Mouse (Mus musculus) embryonic facial prominence, embryonic 13.5 days (tissue): ENCODE measurements around the gene Filip1l. TPM values are rescaled to one million over a fixed set of nuclear protein-coding genes. Genes with fewer than 3 reads are reported as not detected.

Source experiments
- ATAC-seq: fragments of 200-750 bp; cut with Nextera tagmentation; 2 replicates; pipeline ENCODE4 v1.8.0; 2017; ENCODE audit warnings: low read depth; ENCODE audit not compliant: insufficient number of reproducible peaks, insufficient read depth, low FRiP score, low TSS enrichment
- H3K27ac ChIP-seq: fragments of 300-500 bp; sonication (generic); 2 replicates; pipeline ENCODE4 v1.5.1; 2015; ENCODE audit warnings: moderate library complexity, mild to moderate bottlenecking, inconsistent platforms
- H3K27me3 ChIP-seq: fragments of 300-500 bp; sonication (generic); 2 replicates; pipeline ENCODE4 v1.6.1; 2015; ENCODE audit warnings: mild to moderate bottlenecking, inconsistent platforms
- H3K36me3 ChIP-seq: fragments of 300-500 bp; sonication (generic); 2 replicates; pipeline ENCODE4 v1.6.1; 2015; ENCODE audit warnings: mild to moderate bottlenecking, inconsistent platforms
- H3K4me1 ChIP-seq: fragments of 300-500 bp; sonication (generic); 2 replicates; pipeline ENCODE4 v1.6.1; 2015; ENCODE audit warnings: inconsistent platforms
- H3K4me2 ChIP-seq: fragments of 300-500 bp; sonication (generic); 2 replicates; pipeline ENCODE4 v1.6.1; 2015; ENCODE audit warnings: moderate library complexity, mild to moderate bottlenecking, inconsistent platforms
- H3K4me3 ChIP-seq: fragments of 300-500 bp; sonication (generic); 2 replicates; pipeline ENCODE4 v1.5.1; 2015; ENCODE audit warnings: mild to moderate bottlenecking, inconsistent platforms
- H3K9ac ChIP-seq: fragments of 300-500 bp; sonication (generic); 2 replicates; pipeline ENCODE4 v1.6.1; 2015; ENCODE audit warnings: mild to moderate bottlenecking, inconsistent platforms
- H3K9me3 ChIP-seq: fragments of 300-500 bp; sonication (generic); 2 replicates; pipeline ENCODE4 v1.6.1; 2016; ENCODE audit warnings: inconsistent platforms
- WGBS: fragments of 180-500 bp; shearing (Covaris S2); methylation state at CpG from one replicate; pipeline ENCODE4 v1.1.7; 2015; ENCODE audit warnings: mixed read lengths; 5-methylcytosine and 5-hydroxymethylcytosine counted together
- polyA plus RNA-seq: library from polyadenylated mRNA; unstranded; fragments of >200 nt; fragmentation: Nextera tagmentation; extraction: Ambion mirVana; gene quantifications from 2 replicates; pipeline ENCODE4 v1.2.1, GENCODE M21; 2015

The Filip1l gene
- polyA plus RNA-seq, 1 experiment from 2014 or later = 24.0 TPM

DNA sequence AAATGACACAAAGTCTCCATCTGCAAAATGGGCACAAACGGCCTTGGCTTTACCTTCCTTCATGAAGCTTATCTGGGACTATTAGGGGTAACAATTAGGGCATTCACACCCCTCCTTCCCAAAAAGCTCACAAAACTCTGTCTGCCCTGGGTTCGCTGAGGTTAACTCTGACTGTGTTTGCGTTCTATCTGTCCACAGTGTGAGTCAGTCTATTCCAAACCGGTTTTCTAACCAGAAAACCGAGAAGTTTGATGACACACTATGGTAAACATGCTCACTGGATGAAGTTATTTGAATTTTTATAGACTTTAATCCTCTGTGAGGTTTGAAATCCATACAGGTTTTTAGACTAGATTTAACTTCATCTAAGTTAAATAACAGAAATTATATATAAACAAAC, 172.2 kb downstream of the Filip1l start:
- ATAC-seq = no peak
- Histone ChIP-seq H3K4me3 (no peak overlapping the region), H3K27ac (no peak overlapping the region), H3K27me3 (no peaks in the 10 kb centered on the region), H3K9ac (no peak overlapping the region), H3K9me3 (no peaks in the 10 kb centered on the region), H3K36me3 (no peaks in the 10 kb centered on the region), H3K4me1 (0 out of 2 replicates have a peak, but pooled peaks cover 3% of the 10 kb centered on the region), H3K4me2 (no peak overlapping the region)
- WGBS = 73% methylated on average over 5 of the region's 5 CpGs

DNA sequence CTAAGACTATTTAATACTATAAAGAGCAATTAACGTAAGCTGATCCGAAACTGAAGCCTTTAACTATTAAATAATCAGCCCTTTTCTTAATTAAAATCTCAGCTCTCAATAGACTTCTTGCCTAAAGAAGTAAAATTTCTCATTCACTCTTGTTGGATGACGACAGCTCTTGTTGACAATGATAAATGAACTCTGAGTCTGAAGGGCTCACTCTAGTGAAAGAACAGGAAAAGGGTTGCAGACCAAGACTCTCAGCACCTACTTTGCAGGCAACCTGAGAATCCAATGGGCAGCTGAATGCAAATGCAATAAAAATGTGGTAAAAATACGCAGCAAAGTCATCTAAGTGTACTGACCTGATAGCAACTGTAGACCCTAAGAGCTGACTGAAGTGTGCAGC, 172.6 kb downstream of the Filip1l start:
- H3K4me3 ChIP-seq = no peak overlapping the region
- H3K9ac ChIP-seq = no peak overlapping the region
- no peaks in the 10 kb centered on the region for H3K36me3 ChIP-seq
- H3K27ac ChIP-seq = no peak overlapping the region
- H3K9me3 ChIP-seq = no peaks in the 10 kb centered on the region
- H3K4me1 ChIP-seq = peaks cover 4% of the 10 kb centered on the region; the same call in 1 of the 2 replicates
- ATAC-seq = no peak
- H3K27me3 ChIP-seq = no peaks in the 10 kb centered on the region
- WGBS = 77% methylated on average over 4 of the region's 4 CpGs
- no peak overlapping the region for H3K4me2 ChIP-seq

DNA sequence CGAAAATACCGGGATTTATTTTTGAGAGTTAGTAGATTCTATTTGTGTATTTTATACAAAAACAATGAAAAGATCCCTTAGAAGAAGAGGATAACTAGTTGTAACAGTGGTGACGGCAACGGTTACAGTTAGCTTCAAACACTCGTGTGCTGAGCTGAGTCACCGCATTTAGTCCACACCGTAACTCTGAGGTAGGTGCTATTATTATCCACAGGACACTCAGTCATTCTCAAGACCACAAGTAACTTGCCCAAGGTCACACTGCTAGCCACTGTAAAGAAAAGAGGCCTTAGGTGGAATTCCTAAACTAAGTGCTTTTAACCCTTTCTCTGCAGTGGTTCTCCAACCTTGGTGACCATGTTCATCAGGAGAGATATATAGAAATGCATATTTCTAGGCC, 174.0 kb downstream of the Filip1l start:
- Histone ChIP-seq H3K9me3 (no peaks in the 10 kb centered on the region), H3K27me3 (no peaks in the 10 kb centered on the region), H3K4me2 (no peak overlapping the region), H3K36me3 (no peaks in the 10 kb centered on the region), H3K4me1 (peaks cover 15% of the 10 kb centered on the region), H3K9ac (no peak overlapping the region), H3K4me3 (no peak overlapping the region), H3K27ac (no peak overlapping the region)
- ATAC-seq = no peak
- 92% methylated on average over 7 of the region's 7 CpGs for WGBS

DNA sequence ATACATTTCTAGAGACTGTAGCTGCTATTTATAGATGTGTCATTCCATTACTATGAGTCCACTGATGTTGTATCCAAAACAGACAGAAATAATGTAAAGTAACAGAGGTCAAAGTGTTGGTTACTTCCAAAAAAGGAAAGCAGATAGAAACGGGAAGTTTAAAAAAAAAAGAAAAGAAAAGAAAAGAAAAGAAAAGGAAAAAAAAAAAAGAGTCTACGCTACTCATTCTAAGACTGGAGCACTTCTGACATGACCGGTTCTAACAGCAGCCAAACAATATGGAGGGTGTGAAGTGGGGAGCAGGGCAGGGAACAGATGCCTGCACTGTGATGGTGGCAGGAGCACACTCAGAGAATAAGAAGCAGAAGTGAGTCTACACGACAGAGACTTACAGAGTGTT, 175.6 kb downstream of the Filip1l start:
- Histone ChIP-seq H3K36me3 (no peaks in the 10 kb centered on the region), H3K4me1 (peaks cover 26% of the 10 kb centered on the region), H3K4me2 (no peak overlapping the region), H3K4me3 (no peak overlapping the region), H3K9me3 (no peaks in the 10 kb centered on the region), H3K27me3 (no peaks in the 10 kb centered on the region), H3K9ac (no peak overlapping the region), H3K27ac (no peak overlapping the region)
- no peak for ATAC-seq
- WGBS = 69% methylated on average over 4 of the region's 4 CpGs

DNA sequence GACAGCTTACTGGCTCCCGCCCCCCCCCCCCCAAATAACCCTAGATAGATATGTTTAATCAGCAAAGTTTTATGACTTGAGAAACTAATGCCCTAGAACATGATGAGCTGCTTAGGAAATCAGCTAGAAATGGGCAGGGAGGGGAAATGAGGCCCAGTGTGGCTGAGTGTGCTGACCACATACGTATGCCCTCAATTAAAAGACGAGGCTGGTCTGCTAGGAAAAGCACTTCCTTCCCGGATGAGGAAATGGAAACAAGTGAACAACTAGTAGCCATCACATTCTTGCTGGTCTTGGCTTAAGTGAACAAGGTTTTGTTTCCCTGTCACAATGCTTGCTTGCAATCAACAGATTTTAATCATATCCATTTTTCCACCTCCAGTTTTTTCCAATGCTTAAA, 177.7 kb downstream of the Filip1l start:
- no peak overlapping the region for H3K27ac ChIP-seq
- H3K9ac ChIP-seq = no peak overlapping the region
- 67% methylated on average over 4 of the region's 4 CpGs for WGBS
- ATAC-seq = no peak
- H3K36me3 ChIP-seq = no peaks in the 10 kb centered on the region
- H3K27me3 ChIP-seq = no peaks in the 10 kb centered on the region
- peaks cover 31% of the 10 kb centered on the region for H3K4me1 ChIP-seq
- no peak overlapping the region for H3K4me3 ChIP-seq
- no peaks in the 10 kb centered on the region for H3K9me3 ChIP-seq
- no peak overlapping the region for H3K4me2 ChIP-seq

DNA sequence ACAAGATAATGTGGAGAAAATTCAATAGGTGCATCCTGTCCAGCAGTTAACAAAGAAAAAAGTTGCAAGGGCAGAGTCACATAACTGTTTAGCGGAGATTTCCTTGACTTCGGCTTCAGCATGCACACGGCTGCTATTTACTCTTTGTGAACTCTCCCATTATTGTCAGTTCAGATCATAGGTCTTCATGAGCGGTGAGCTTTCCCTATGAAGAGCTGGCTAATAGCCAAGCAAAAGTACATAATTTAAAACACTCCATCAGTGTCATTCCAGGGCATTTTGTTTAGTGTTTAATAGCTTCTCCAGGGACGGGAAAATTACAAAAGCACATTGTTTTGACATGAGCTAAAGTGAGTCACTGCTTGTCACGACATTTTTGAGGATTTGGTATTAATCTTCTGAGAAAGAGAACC, 179.2 kb downstream of the Filip1l start:
- Histone ChIP-seq H3K4me1 (peaks cover 38% of the 10 kb centered on the region), H3K27me3 (no peaks in the 10 kb centered on the region), H3K36me3 (no peaks in the 10 kb centered on the region), H3K9me3 (no peaks in the 10 kb centered on the region), H3K9ac (no peak overlapping the region), H3K27ac (peak overlapping the region; percentile 41), H3K4me3 (no peak overlapping the region), H3K4me2 (no peak overlapping the region)
- WGBS = 8% methylated on average over 6 of the region's 6 CpGs
- ATAC-seq = no peak

DNA sequence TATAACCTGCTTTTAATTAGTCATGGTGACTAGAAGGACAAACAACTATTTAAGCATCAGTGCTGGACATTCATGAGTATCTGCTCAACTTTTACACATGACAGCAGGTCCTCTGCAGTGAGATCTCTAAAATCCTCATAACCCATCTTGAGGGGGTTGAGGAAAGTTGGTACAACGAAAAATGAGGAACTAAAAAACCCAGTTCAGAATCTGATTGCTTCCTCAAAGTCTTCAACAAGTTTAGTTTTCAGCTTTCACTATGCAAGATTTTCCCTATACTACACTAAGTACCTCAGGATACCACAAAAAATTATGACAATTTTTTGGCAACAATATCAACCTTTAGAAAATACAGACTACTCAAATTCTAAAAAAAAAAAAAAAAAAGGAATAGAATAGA, 181.5 kb downstream of the Filip1l start:
- no peak for ATAC-seq
- no peaks in the 10 kb centered on the region for H3K36me3 ChIP-seq
- peaks cover 38% of the 10 kb centered on the region for H3K4me1 ChIP-seq
- no peak overlapping the region for H3K27ac ChIP-seq
- no peak overlapping the region for H3K4me3 ChIP-seq
- no peak overlapping the region for H3K9ac ChIP-seq
- H3K27me3 ChIP-seq = no peaks in the 10 kb centered on the region
- no peak overlapping the region for H3K4me2 ChIP-seq
- no peaks in the 10 kb centered on the region for H3K9me3 ChIP-seq
- WGBS = 90% methylated on average over 1 of the region's 1 CpGs

DNA sequence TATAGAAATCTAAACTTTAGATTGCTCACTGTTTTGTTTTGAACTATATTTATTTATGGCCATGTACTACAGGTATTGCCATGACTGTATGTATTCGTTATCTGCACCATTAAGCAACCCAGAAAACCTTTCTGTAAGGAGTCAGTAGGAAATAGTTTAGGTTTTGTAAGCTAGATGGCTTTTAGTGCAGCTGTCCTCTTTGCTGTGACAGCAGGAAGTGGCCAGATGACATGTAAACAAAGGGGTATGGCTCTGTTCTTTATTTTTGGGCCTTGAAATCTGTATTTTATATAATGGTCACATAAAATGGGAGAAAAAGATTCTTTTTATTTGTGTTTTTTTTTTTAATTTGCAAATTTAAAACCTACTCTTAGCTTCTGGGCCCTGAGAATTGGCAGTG, 181.9 kb downstream of the Filip1l start:
- H3K4me2 ChIP-seq = no peak overlapping the region
- H3K9me3 ChIP-seq = no peaks in the 10 kb centered on the region
- no peak overlapping the region for H3K27ac ChIP-seq
- H3K9ac ChIP-seq = no peak overlapping the region
- no peaks in the 10 kb centered on the region for H3K27me3 ChIP-seq
- peaks cover 35% of the 10 kb centered on the region for H3K4me1 ChIP-seq
- no peaks in the 10 kb centered on the region for H3K36me3 ChIP-seq
- ATAC-seq = no peak
- WGBS = 83% methylated on average over 1 of the region's 1 CpGs
- H3K4me3 ChIP-seq = no peak overlapping the region

DNA sequence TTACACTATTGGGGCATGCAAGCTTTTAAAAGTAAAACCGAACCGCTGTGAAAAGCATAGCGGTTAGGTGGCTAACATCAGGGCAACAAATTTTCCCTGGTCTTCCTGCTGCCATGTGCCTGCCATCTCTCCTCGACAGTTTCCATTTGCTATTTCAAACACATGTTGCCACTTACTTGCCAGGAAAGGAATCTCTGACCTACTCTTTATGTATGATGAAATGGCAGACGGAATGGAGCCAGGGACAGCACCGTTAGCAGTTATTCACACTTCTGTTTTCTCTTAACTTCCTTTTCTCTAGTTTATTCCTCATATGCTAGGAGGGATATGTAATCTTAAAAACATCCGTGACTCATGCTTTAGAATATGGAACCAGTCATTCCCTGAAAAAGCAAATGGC, 183.6 kb downstream of the Filip1l start:
- H3K4me2 ChIP-seq = no peak overlapping the region
- H3K4me1 ChIP-seq = peaks cover 24% of the 10 kb centered on the region
- WGBS = 45% methylated on average over 7 of the region's 7 CpGs
- peak overlapping the region; percentile 44; the same call in 1 of the 2 replicates for H3K27ac ChIP-seq
- H3K9me3 ChIP-seq = no peaks in the 10 kb centered on the region
- no peaks in the 10 kb centered on the region for H3K36me3 ChIP-seq
- ATAC-seq = no peak
- H3K4me3 ChIP-seq = no peak overlapping the region
- H3K27me3 ChIP-seq = no peaks in the 10 kb centered on the region
- H3K9ac ChIP-seq = no peak overlapping the region

DNA sequence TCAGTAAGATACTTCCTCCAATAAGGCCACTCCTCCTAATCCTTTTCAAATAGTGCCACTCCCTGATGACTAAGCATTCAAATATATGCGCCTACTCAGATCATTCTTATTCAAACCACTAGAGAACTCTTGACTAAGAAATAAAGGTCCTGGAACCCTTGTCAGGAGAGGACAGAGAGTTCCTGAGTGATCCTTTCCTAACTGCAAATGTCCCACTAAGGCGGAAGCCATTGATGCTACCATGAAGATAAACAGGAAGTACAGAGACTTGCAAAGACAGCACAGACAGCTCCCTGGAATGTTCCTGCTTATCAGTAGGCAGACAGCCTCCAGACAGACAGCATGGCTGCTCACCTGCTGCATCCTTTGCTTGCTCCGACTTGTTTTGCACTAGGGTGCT, 190.3 kb downstream of the Filip1l start:
- Histone ChIP-seq H3K36me3 (no peaks in the 10 kb centered on the region), H3K9ac (no peak overlapping the region), H3K4me3 (no peak overlapping the region), H3K27me3 (no peaks in the 10 kb centered on the region), H3K4me2 (no peak overlapping the region), H3K27ac (no peak overlapping the region), H3K4me1 (peaks cover 9% of the 10 kb centered on the region; the same call in 1 of the 2 replicates), H3K9me3 (0 out of 2 replicates have a peak, but pooled peaks cover 3% of the 10 kb centered on the region)
- ATAC-seq = no peak
- WGBS = 90% methylated on average over 3 of the region's 3 CpGs

DNA sequence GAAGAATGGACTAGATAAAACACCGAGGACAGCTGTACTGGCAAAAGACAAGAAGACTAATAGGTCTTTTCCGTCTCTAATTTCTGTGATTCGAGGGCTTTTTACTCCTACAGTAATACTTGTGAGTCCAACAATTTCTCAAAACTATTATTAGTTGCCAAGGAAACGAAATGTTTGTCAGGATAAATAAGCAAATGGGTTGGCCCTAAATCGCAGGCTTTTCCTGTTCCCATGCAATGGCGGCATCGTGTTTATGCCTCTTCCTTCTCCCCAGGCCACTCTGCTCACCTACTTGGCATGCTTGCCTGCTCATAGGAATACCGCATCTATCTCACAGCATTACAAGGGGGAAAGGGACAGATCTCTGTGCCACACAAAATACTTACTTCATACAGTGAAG, 191.5 kb downstream of the Filip1l start:
- no peaks in the 10 kb centered on the region for H3K27me3 ChIP-seq
- no peak for ATAC-seq
- H3K4me2 ChIP-seq = no peak overlapping the region
- no peak overlapping the region for H3K4me3 ChIP-seq
- peaks cover 9% of the 10 kb centered on the region; the same call in 1 of the 2 replicates for H3K4me1 ChIP-seq
- 72% methylated on average over 8 of the region's 8 CpGs for WGBS
- 0 out of 2 replicates have a peak, but pooled peaks cover 3% of the 10 kb centered on the region for H3K9me3 ChIP-seq
- H3K27ac ChIP-seq = no peak overlapping the region
- H3K9ac ChIP-seq = no peak overlapping the region
- no peaks in the 10 kb centered on the region for H3K36me3 ChIP-seq

DNA sequence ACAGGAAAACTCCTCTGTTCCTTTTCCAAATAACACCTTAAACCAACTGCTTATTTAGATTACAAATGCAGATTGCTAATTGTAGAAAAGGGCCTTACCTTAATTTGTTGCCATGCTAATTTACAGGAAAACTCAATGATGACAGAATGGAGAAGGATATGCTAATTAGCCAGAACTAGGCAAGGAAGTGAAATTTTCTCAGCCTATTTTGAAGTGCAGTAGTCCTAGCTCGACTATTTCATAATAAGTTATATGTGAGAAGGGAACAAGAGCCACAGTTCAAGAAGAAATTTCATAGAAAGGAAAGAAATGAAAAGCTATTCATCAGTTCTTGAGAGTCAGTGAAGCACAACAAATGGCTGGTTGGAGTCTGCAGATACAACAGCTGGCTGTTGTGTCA, 193.5 kb downstream of the Filip1l start:
- Histone ChIP-seq H3K4me1 (peaks cover 12% of the 10 kb centered on the region; the same call in 1 of the 2 replicates), H3K4me3 (no peak overlapping the region), H3K9ac (no peak overlapping the region), H3K36me3 (no peaks in the 10 kb centered on the region), H3K9me3 (0 out of 2 replicates have a peak, but pooled peaks cover 3% of the 10 kb centered on the region), H3K27me3 (no peaks in the 10 kb centered on the region), H3K27ac (no peak overlapping the region), H3K4me2 (no peak overlapping the region)
- WGBS = 52% methylated on average over 1 of the region's 1 CpGs
- no peak for ATAC-seq
